Mouse (Mus musculus) embryonic facial prominence, embryonic 13.5 days (tissue): Measurements from ENCODE around the gene Kcnt2. TPM values are rescaled to one million over a fixed set of nuclear protein-coding genes. Genes with fewer than 3 reads are reported as not detected.

Experiments used
- ATAC-seq: fragments of 200-750 bp; cut with Nextera tagmentation; 2 replicates; pipeline ENCODE4 v1.8.0; 2017; ENCODE audit warnings: low read depth; ENCODE audit not compliant: insufficient number of reproducible peaks, insufficient read depth, low FRiP score, low TSS enrichment
- H3K27ac ChIP-seq: fragments of 300-500 bp; sonication (generic); 2 replicates; pipeline ENCODE4 v1.5.1; 2015; ENCODE audit warnings: moderate library complexity, mild to moderate bottlenecking, inconsistent platforms
- H3K27me3 ChIP-seq: fragments of 300-500 bp; sonication (generic); 2 replicates; pipeline ENCODE4 v1.6.1; 2015; ENCODE audit warnings: mild to moderate bottlenecking, inconsistent platforms
- H3K36me3 ChIP-seq: fragments of 300-500 bp; sonication (generic); 2 replicates; pipeline ENCODE4 v1.6.1; 2015; ENCODE audit warnings: mild to moderate bottlenecking, inconsistent platforms
- H3K4me1 ChIP-seq: fragments of 300-500 bp; sonication (generic); 2 replicates; pipeline ENCODE4 v1.6.1; 2015; ENCODE audit warnings: inconsistent platforms
- H3K4me2 ChIP-seq: fragments of 300-500 bp; sonication (generic); 2 replicates; pipeline ENCODE4 v1.6.1; 2015; ENCODE audit warnings: moderate library complexity, mild to moderate bottlenecking, inconsistent platforms
- H3K4me3 ChIP-seq: fragments of 300-500 bp; sonication (generic); 2 replicates; pipeline ENCODE4 v1.5.1; 2015; ENCODE audit warnings: mild to moderate bottlenecking, inconsistent platforms
- H3K9ac ChIP-seq: fragments of 300-500 bp; sonication (generic); 2 replicates; pipeline ENCODE4 v1.6.1; 2015; ENCODE audit warnings: mild to moderate bottlenecking, inconsistent platforms
- H3K9me3 ChIP-seq: fragments of 300-500 bp; sonication (generic); 2 replicates; pipeline ENCODE4 v1.6.1; 2016; ENCODE audit warnings: inconsistent platforms
- WGBS: fragments of 180-500 bp; shearing (Covaris S2); methylation state at CpG from one replicate; pipeline ENCODE4 v1.1.7; 2015; ENCODE audit warnings: mixed read lengths; 5-methylcytosine and 5-hydroxymethylcytosine counted together
- polyA plus RNA-seq: library from polyadenylated mRNA; unstranded; fragments of >200 nt; fragmentation: Nextera tagmentation; extraction: Ambion mirVana; gene quantifications from 2 replicates; pipeline ENCODE4 v1.2.1, GENCODE M21; 2015

Gene Kcnt2
- polyA plus RNA-seq, 1 experiment from 2014 or later: 0.52 TPM

GRCm38 (mm10) chr1:140531285-140531908, 285.4 kb downstream of the Kcnt2 start:
- no peaks in the 10 kb centered on the region for H3K36me3 ChIP-seq
- no peaks in the 10 kb centered on the region for H3K27me3 ChIP-seq
- H3K27ac ChIP-seq: no peak overlapping the region
- no peak overlapping the region for H3K4me3 ChIP-seq
- no peak overlapping the region for H3K9ac ChIP-seq
- no peaks in the 10 kb centered on the region for H3K4me1 ChIP-seq
- H3K4me2 ChIP-seq: no peak overlapping the region
- WGBS: 35% methylated on average over 4 of the region's 4 CpGs
- H3K9me3 ChIP-seq: no peaks in the 10 kb centered on the region
- ATAC-seq: no peak

DNA sequence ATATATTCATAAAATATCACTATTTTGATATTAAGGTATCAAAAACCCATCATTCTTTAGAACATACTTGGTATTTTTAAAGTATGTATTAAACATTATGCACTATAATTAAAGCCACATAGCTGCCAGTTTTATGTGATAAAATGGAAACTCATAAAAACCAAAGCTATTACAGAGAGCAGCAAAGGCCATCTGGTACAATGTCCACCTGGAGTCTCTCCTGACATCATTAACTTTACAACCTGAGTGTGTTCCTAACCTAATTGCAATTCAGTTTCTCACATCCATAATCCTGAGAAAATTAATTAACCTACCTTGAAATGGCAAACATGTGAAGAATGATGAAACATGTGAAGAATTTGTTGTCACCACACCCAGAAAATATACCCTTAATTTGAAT, 288.9 kb downstream of the Kcnt2 start:
- no peak for ATAC-seq
- no peak overlapping the region for H3K27ac ChIP-seq
- H3K4me3 ChIP-seq: no peak overlapping the region
- no peak overlapping the region for H3K4me2 ChIP-seq
- no peaks in the 10 kb centered on the region for H3K9me3 ChIP-seq
- H3K27me3 ChIP-seq: no peaks in the 10 kb centered on the region
- no peaks in the 10 kb centered on the region for H3K4me1 ChIP-seq
- H3K9ac ChIP-seq: no peak overlapping the region
- H3K36me3 ChIP-seq: no peaks in the 10 kb centered on the region

- no peak overlapping the region for H3K4me3 ChIP-seq
- H3K9me3 ChIP-seq: no peaks in the 10 kb centered on the region
- H3K4me2 ChIP-seq: no peak overlapping the region
- no peaks in the 10 kb centered on the region for H3K27me3 ChIP-seq
- H3K36me3 ChIP-seq: no peaks in the 10 kb centered on the region
- H3K4me1 ChIP-seq: no peaks in the 10 kb centered on the region
- ATAC-seq: no peak
- 84% methylated on average over 3 of the region's 3 CpGs for whole genome bisulfite sequencing
- no peak overlapping the region for H3K27ac ChIP-seq
- no peak overlapping the region for H3K9ac ChIP-seq
Measured at GRCm38 (mm10) chr1:140542066-140542465, 296.1 kb downstream of the Kcnt2 start.

GRCm38 (mm10) chr1:140548711-140549110, 302.8 kb downstream of the Kcnt2 start:
- no peak for ATAC-seq
- H3K27ac ChIP-seq: no peak overlapping the region
- no peak overlapping the region for H3K4me3 ChIP-seq
- H3K9ac ChIP-seq: no peak overlapping the region
- no peaks in the 10 kb centered on the region for H3K36me3 ChIP-seq
- H3K4me1 ChIP-seq: no peaks in the 10 kb centered on the region
- no peaks in the 10 kb centered on the region for H3K9me3 ChIP-seq
- H3K27me3 ChIP-seq: no peaks in the 10 kb centered on the region
- no peak overlapping the region for H3K4me2 ChIP-seq

- Histone ChIP-seq H3K9ac (no peak overlapping the region), H3K9me3 (no peaks in the 10 kb centered on the region), H3K4me2 (no peak overlapping the region), H3K27ac (no peak overlapping the region), H3K4me1 (no peaks in the 10 kb centered on the region), H3K27me3 (no peaks in the 10 kb centered on the region), H3K4me3 (no peak overlapping the region), H3K36me3 (no peaks in the 10 kb centered on the region)
- ATAC-seq: no peak
Measured at GRCm38 (mm10) chr1:140560801-140561200, 314.8 kb downstream of the Kcnt2 start.

GRCm38 (mm10) chr1:140572141-140572540, 326.2 kb downstream of the Kcnt2 start:
- no peaks in the 10 kb centered on the region for H3K36me3 ChIP-seq
- H3K9ac ChIP-seq: no peak overlapping the region
- no peaks in the 10 kb centered on the region for H3K4me1 ChIP-seq
- H3K9me3 ChIP-seq: no peaks in the 10 kb centered on the region
- H3K27ac ChIP-seq: no peak overlapping the region
- WGBS: 34% methylated on average over 7 of the region's 7 CpGs
- no peak overlapping the region for H3K4me2 ChIP-seq
- H3K27me3 ChIP-seq: no peaks in the 10 kb centered on the region
- ATAC-seq: no peak
- no peak overlapping the region for H3K4me3 ChIP-seq

DNA sequence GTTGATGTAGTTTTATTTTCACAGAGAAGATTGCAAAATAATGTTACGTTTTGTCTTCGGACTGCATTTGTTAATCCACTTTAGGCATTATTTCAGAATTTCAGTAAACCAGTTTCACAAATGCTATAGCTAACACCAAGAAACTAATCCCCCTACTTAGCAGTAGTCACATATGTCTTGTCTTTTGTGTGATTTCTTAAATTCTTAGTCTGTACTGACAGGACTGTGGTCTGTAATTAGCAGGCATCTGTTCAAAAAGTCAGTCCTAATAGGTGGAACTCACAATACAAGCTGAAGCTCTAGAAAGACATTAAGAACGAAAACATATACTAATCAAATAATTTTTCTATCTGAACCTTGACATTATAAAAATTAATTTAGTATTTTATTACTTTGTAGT, 332.6 kb downstream of the Kcnt2 start:
- no peak for ATAC-seq
- 71% methylated on average over 3 of the region's 3 CpGs for WGBS
- H3K27me3 ChIP-seq: no peaks in the 10 kb centered on the region
- H3K9me3 ChIP-seq: no peaks in the 10 kb centered on the region
- H3K4me1 ChIP-seq: no peaks in the 10 kb centered on the region
- no peak overlapping the region for H3K4me3 ChIP-seq
- no peak overlapping the region for H3K27ac ChIP-seq
- no peak overlapping the region for H3K4me2 ChIP-seq
- no peak overlapping the region for H3K9ac ChIP-seq
- no peaks in the 10 kb centered on the region for H3K36me3 ChIP-seq

DNA sequence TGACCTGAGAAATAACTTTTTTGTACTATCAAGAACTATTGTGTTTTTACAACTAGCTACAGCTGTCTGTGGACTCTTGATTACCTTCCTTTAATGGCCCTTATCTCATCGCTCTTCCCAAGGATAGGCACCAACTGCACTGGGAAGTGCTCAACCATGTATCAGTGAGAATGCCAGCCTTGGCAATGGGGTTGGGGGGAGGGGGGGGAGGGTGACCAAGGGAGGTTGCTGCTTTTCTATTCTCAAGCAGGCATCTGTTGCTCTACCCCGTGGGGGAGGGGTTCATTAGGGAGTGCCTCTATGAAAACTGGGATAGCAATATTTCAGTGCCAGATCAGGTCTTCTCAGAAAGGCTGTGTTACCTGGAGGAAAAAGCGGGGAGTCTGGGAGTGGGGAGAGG, 342.3 kb downstream of the Kcnt2 start:
- H3K27ac ChIP-seq: no peak overlapping the region
- 72% methylated on average over 3 of the region's 3 CpGs for WGBS
- no peak for ATAC-seq

GRCm38 (mm10) chr1:140608765-140609297, 362.9 kb downstream of the Kcnt2 start:
- no peaks in the 10 kb centered on the region for H3K9me3 ChIP-seq
- 93% methylated on average over 4 of the region's 4 CpGs for WGBS

More for the DNA sequence above, 342.3 kb downstream of the Kcnt2 start:
- Histone ChIP-seq H3K4me2 (no peak overlapping the region), H3K36me3 (no peaks in the 10 kb centered on the region), H3K4me3 (no peak overlapping the region), H3K9me3 (no peaks in the 10 kb centered on the region), H3K4me1 (no peaks in the 10 kb centered on the region), H3K27me3 (no peaks in the 10 kb centered on the region), H3K9ac (no peak overlapping the region)

GRCm38 (mm10) chr1:140613101-140613500, 367.1 kb downstream of the Kcnt2 start:
- Histone ChIP-seq H3K27ac (no peak overlapping the region), H3K36me3 (no peaks in the 10 kb centered on the region), H3K4me3 (no peak overlapping the region), H3K4me1 (no peaks in the 10 kb centered on the region), H3K9me3 (no peaks in the 10 kb centered on the region), H3K27me3 (no peaks in the 10 kb centered on the region), H3K4me2 (no peak overlapping the region), H3K9ac (no peak overlapping the region)
- 75% methylated on average over 1 of the region's 1 CpGs for WGBS
- no peak for ATAC-seq

More at GRCm38 (mm10) chr1:140608765-140609297, 362.9 kb downstream of the Kcnt2 start:
- no peak overlapping the region for H3K27ac ChIP-seq
- H3K4me2 ChIP-seq: no peak overlapping the region
- no peak overlapping the region for H3K9ac ChIP-seq
- no peaks in the 10 kb centered on the region for H3K36me3 ChIP-seq
- ATAC-seq: no peak
- H3K4me1 ChIP-seq: no peaks in the 10 kb centered on the region
- no peaks in the 10 kb centered on the region for H3K27me3 ChIP-seq
- H3K4me3 ChIP-seq: no peak overlapping the region

GRCm38 (mm10) chr1:140614840-140615239, 368.9 kb downstream of the Kcnt2 start:
- H3K9ac ChIP-seq: no peak overlapping the region
- H3K4me3 ChIP-seq: no peak overlapping the region
- H3K4me2 ChIP-seq: no peak overlapping the region
- no peaks in the 10 kb centered on the region for H3K36me3 ChIP-seq
- H3K27ac ChIP-seq: no peak overlapping the region
- H3K27me3 ChIP-seq: no peaks in the 10 kb centered on the region
- no peak for ATAC-seq
- 79% methylated on average over 2 of the region's 2 CpGs for WGBS
- no peaks in the 10 kb centered on the region for H3K4me1 ChIP-seq
- no peaks in the 10 kb centered on the region for H3K9me3 ChIP-seq

DNA sequence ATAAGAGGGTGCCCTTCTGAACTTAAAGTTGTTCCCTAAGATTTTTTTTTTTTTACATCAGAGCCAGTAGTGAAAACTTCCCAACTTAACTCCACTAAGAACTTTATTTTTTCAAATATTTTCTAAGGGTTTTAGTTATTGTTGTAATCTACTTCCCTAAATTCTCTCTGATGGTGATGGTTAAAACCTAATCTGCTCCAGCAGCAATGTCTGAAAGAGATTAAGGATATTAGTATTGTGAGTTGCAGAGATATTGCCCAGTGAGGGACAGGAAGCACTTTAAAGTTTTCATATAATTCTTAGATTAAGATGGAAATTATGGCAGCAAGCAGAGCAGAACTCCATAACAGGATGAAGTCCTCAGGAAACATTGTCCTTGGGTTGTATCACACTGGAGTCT, 372.2 kb downstream of the Kcnt2 start:
- Histone ChIP-seq H3K4me2 (no peak overlapping the region), H3K27ac (no peak overlapping the region), H3K36me3 (no peaks in the 10 kb centered on the region), H3K27me3 (no peaks in the 10 kb centered on the region), H3K9me3 (no peaks in the 10 kb centered on the region), H3K4me1 (no peaks in the 10 kb centered on the region), H3K9ac (no peak overlapping the region), H3K4me3 (no peak overlapping the region)
- no peak for ATAC-seq
